Mouse (Mus musculus): ENCODE data around the gene Tmem45b. TPM values are rescaled to one million over a fixed set of nuclear protein-coding genes. Genes with fewer than 3 reads are reported as not detected.

The Tmem45b gene
- polyA plus RNA-seq, 1 experiment = 67.2 TPM

DNA sequence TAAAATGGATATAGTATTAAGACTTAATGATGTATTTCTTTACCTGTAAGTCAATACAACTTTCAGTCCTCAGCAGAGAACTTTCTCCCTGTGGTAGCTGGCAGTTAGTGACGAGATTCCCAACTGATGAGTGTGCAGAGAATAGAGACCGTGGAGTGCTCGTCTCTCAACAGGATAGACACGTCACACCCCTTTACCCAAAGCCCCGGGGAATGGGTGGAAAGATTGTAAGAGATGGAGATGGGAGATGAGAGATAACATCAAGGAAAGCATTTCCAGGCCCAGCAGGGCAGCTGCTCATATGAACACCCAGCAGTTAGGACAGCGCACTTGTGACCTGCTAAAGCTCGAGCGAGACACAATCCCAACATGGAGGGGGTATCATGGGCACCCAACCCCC, 20.0 kb downstream of the Tmem45b start:
- Histone ChIP-seq H3K36me3 (ENCODE audit: control insufficient read depth, insufficient read depth, low read length) (no peaks in the 10 kb centered on the region), H3K4me3 (ENCODE audit: insufficient read depth, low read depth, low read length) (no peak overlapping the region), H3K4me1 (ENCODE audit: control insufficient read depth, insufficient read depth, low read length) (no peaks in the 10 kb centered on the region), H3K27me3 (replicated peaks; ENCODE audit: control insufficient read depth, insufficient read depth, low read length) (no peaks in the 10 kb centered on the region), H3K27ac (ENCODE audit: insufficient read depth, low read depth, low read length) (no peak overlapping the region)
- WGBS = 81% methylated on average over 8 of the region's 8 CpGs
- no peak for TF ChIP-seq CTCF (conservative IDR thresholded peaks at IDR 0.05; ENCODE audit: insufficient read depth, insufficient read length, low read depth, low read length)
- TF ChIP-seq POLR2A (IDR thresholded peaks at IDR 0.05; ENCODE audit: low read depth, low read length) = no peak
- no peak for DNase-seq

DNA sequence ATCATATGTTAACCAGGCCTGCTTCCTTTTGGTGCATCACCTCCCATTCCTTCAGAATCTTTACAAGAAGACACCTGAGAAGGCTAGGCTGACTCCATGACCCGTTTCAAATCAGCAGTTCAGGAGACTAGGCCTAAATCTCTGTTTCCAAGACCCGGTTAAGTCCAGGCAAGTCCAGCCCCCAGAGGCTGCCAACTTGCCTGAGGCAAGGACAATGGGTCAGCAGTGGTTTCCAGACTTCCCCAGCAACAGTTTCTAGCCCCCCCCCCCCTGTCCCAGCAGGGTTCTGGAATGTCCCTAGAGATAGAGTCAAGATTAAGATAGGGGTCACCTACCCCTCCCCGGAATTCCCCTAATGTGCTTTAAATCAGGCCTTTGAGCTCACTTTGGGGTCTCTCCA, 22.8 kb downstream of the Tmem45b start:
- H3K27ac ChIP-seq (ENCODE audit: insufficient read depth, low read depth, low read length) = no peak overlapping the region
- WGBS = 71% methylated on average over 3 of the region's 3 CpGs
- DNase-seq = no peak

DNA sequence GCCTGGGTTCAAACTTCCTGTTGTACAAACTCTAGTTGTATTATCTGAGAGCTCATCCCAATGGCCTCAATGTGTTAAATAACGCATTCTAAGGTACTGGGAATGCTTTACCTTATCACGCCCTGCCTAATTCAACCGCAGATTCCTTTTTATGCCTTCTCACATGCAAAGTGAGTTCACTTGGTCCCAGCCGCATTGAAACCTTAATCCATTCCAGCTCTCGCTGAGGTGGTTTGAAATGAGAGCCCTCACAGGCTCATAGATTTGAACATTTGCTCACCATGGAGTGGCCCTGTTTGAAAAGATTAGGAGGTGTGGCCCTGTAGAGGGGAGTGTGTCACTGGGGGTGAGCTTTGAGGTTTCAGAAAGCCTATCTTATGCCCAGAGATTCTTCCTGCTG, 23.9 kb downstream of the Tmem45b start:
- peaks cover 5% of the 10 kb centered on the region; the same call in 1 of the 2 replicates for H3K4me1 ChIP-seq (ENCODE audit: control insufficient read depth, insufficient read depth, low read length)
- no peaks in the 10 kb centered on the region for H3K27me3 ChIP-seq (replicated peaks; ENCODE audit: control insufficient read depth, insufficient read depth, low read length)
- H3K27ac ChIP-seq (ENCODE audit: insufficient read depth, low read depth, low read length) = no peak overlapping the region
- no peak for DNase-seq
- no peaks in the 10 kb centered on the region for H3K36me3 ChIP-seq (ENCODE audit: control insufficient read depth, insufficient read depth, low read length)
- no peak overlapping the region for H3K4me3 ChIP-seq (ENCODE audit: insufficient read depth, low read depth, low read length)
- 98% methylated on average over 5 of the region's 5 CpGs for whole genome bisulfite sequencing
- TF ChIP-seq CTCF (conservative IDR thresholded peaks at IDR 0.05; ENCODE audit: insufficient read depth, insufficient read length, low read depth, low read length) (no peak), POLR2A (IDR thresholded peaks at IDR 0.05; ENCODE audit: low read depth, low read length) (no peak)

More for the DNA sequence above, 22.8 kb downstream of the Tmem45b start:
- TF ChIP-seq CTCF (conservative IDR thresholded peaks at IDR 0.05; ENCODE audit: insufficient read depth, insufficient read length, low read depth, low read length) (no peak), POLR2A (IDR thresholded peaks at IDR 0.05; ENCODE audit: low read depth, low read length) (no peak)
- Histone ChIP-seq H3K4me1 (ENCODE audit: control insufficient read depth, insufficient read depth, low read length) (peaks cover 5% of the 10 kb centered on the region; the same call in 1 of the 2 replicates), H3K4me3 (ENCODE audit: insufficient read depth, low read depth, low read length) (no peak overlapping the region), H3K27me3 (replicated peaks; ENCODE audit: control insufficient read depth, insufficient read depth, low read length) (no peaks in the 10 kb centered on the region), H3K36me3 (ENCODE audit: control insufficient read depth, insufficient read depth, low read length) (no peaks in the 10 kb centered on the region)

DNA sequence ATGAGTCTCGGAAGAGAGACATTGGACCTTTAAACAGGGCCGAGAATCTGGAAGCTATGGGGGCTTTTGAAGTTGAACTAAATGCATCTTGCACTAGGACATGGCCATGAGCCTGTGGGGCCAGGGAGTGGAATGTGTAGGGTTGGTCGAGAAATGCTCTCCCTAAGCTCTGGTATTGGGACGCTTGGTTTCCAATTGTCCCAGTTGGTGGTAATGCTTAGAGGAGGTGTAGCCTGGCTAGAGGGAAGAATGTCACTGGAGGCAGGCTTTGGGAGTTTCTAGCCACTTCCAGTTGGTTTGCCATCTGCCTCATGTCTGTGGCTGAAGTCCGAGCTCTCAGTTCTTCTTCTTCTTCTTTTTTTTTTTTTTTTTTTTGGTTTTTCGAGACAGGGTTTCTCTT, 24.9 kb downstream of the Tmem45b start:
- no peak for TF ChIP-seq CTCF (conservative IDR thresholded peaks at IDR 0.05; ENCODE audit: insufficient read depth, insufficient read length, low read depth, low read length)
- TF ChIP-seq POLR2A (IDR thresholded peaks at IDR 0.05; ENCODE audit: low read depth, low read length) = no peak
- H3K36me3 ChIP-seq (ENCODE audit: control insufficient read depth, insufficient read depth, low read length) = no peaks in the 10 kb centered on the region
- H3K27ac ChIP-seq (ENCODE audit: insufficient read depth, low read depth, low read length) = no peak overlapping the region
- 87% methylated on average over 6 of the region's 6 CpGs for WGBS
- no peaks in the 10 kb centered on the region for H3K27me3 ChIP-seq (replicated peaks; ENCODE audit: control insufficient read depth, insufficient read depth, low read length)
- no peak for DNase-seq
- H3K4me1 ChIP-seq (ENCODE audit: control insufficient read depth, insufficient read depth, low read length) = peaks cover 5% of the 10 kb centered on the region; the same call in 1 of the 2 replicates
- no peak overlapping the region for H3K4me3 ChIP-seq (ENCODE audit: insufficient read depth, low read depth, low read length)

DNA sequence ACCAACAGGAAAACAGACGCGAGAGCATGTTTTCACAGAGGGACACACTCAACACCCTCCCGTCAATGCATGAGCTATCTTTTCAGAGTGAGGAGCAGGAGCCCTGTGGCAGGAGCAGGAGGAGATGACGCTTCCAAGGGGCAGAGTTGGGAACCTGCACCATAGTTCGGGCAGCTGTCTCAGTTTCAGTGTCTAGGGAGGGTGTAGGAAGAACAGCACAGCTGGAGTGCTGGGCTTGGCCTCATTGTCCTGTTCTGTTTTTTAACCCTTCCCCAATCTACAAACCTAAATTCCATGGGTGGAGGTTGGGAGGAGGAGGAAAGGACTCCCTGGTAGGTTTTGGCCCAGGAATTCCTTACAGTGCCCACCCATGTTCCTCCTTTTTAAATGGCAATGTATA, 25.4 kb downstream of the Tmem45b start:
- Histone ChIP-seq H3K4me1 (ENCODE audit: control insufficient read depth, insufficient read depth, low read length) (peaks cover 8% of the 10 kb centered on the region; the same call in 1 of the 2 replicates), H3K27me3 (replicated peaks; ENCODE audit: control insufficient read depth, insufficient read depth, low read length) (no peaks in the 10 kb centered on the region), H3K4me3 (ENCODE audit: insufficient read depth, low read depth, low read length) (no peak overlapping the region), H3K36me3 (ENCODE audit: control insufficient read depth, insufficient read depth, low read length) (no peaks in the 10 kb centered on the region), H3K27ac (ENCODE audit: insufficient read depth, low read depth, low read length) (peak overlapping the region; percentile 72; the same call in 1 of the 2 replicates)
- DNase-seq = no peak
- 59% methylated on average over 5 of the region's 5 CpGs for WGBS
- TF ChIP-seq POLR2A (IDR thresholded peaks at IDR 0.05; ENCODE audit: low read depth, low read length) (no peak), CTCF (conservative IDR thresholded peaks at IDR 0.05; ENCODE audit: insufficient read depth, insufficient read length, low read depth, low read length) (no peak)

DNA sequence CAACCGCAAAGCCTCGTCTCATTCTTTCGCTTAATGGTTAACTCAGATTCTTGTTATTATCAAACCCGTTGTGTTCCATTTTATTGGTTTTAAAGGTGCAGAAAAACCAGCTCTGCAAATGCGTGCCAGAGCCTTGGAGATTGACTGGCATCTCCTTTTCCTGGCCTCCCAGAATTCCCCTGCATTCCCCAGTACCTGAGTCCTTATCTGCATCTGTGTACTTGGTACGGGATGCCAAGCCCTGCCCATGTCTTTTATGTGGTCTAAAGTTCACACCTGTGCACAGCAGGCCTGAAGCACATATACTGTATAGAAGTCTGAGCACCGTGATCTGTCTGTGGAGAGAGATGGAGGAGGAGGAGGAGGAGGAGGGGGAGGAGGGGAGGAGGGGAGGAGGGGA, 26.4 kb downstream of the Tmem45b start:
- WGBS = 32% methylated on average over 7 of the region's 7 CpGs
- peak; percentile 78 for DNase-seq
- no peaks in the 10 kb centered on the region for H3K36me3 ChIP-seq (ENCODE audit: control insufficient read depth, insufficient read depth, low read length)

DNA sequence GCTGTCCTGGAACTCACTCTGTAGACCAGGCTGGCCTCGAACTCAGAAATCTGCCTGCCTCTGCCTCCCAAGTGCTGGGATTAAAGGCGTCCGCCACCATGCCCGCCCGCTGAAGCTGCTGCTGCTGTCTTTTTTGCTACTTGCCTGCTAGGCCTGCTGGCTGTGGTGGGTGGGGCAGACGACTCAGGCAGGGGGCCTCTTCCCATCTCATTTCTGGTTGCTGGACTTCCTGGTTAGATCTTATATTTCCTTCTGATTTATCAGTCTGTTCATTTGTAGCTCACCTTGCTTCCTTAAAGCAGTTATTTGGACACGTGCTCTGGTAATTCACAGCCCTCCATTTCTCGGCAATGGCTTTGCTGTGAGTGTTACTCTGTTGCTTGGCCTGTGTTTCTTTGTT, 28.8 kb downstream of the Tmem45b start:
- TF ChIP-seq CTCF (conservative IDR thresholded peaks at IDR 0.05; ENCODE audit: insufficient read depth, insufficient read length, low read depth, low read length) (no peak), POLR2A (IDR thresholded peaks at IDR 0.05; ENCODE audit: low read depth, low read length) (no peak)
- no peak overlapping the region for H3K27ac ChIP-seq (ENCODE audit: insufficient read depth, low read depth, low read length)
- no peak for DNase-seq
- H3K27me3 ChIP-seq (replicated peaks; ENCODE audit: control insufficient read depth, insufficient read depth, low read length) = no peaks in the 10 kb centered on the region
- 94% methylated on average over 8 of the region's 8 CpGs for WGBS
- H3K36me3 ChIP-seq (ENCODE audit: control insufficient read depth, insufficient read depth, low read length) = no peaks in the 10 kb centered on the region
- no peak overlapping the region for H3K4me3 ChIP-seq (ENCODE audit: insufficient read depth, low read depth, low read length)
- peaks cover 15% of the 10 kb centered on the region; the same call in 1 of the 2 replicates for H3K4me1 ChIP-seq (ENCODE audit: control insufficient read depth, insufficient read depth, low read length)

More for the DNA sequence above, 26.4 kb downstream of the Tmem45b start:
- peak overlapping the region; percentile 77 for H3K27ac ChIP-seq (ENCODE audit: insufficient read depth, low read depth, low read length)
- no peak overlapping the region for H3K4me3 ChIP-seq (ENCODE audit: insufficient read depth, low read depth, low read length)
- no peaks in the 10 kb centered on the region for H3K27me3 ChIP-seq (replicated peaks; ENCODE audit: control insufficient read depth, insufficient read depth, low read length)
- TF ChIP-seq POLR2A (IDR thresholded peaks at IDR 0.05; ENCODE audit: low read depth, low read length) = no peak
- no peak for TF ChIP-seq CTCF (conservative IDR thresholded peaks at IDR 0.05; ENCODE audit: insufficient read depth, insufficient read length, low read depth, low read length)
- peaks cover 11% of the 10 kb centered on the region; the same call in 1 of the 2 replicates for H3K4me1 ChIP-seq (ENCODE audit: control insufficient read depth, insufficient read depth, low read length)
